Mouse (Mus musculus) heart, postnatal 0 days (tissue): ENCODE measurements at regions not wholly inside any gene's neighbourhood (a gene's known extent, or its start where the extent isn't known, plus 50 kb on each side); places are given as distances from the start of the nearest gene placed in this dataset.

ENCODE experiments used
- ATAC-seq: fragments of 200-750 bp; cut with Nextera tagmentation; 2 replicates; pipeline ENCODE4 v1.8.0; 2017; ENCODE audit warnings: low read depth, moderate number of reproducible peaks, moderate library complexity; ENCODE audit not compliant: insufficient read depth
- DNase-seq: peaks from one replicate; pipeline ENCODE4 v3.0.0-alpha.2; 2016; ENCODE audit warnings: low spot score
- H3K27ac ChIP-seq: fragments of 300-500 bp; sonication (generic); 2 replicates; pipeline ENCODE4 v1.5.1; 2014; ENCODE audit warnings: low read depth, mild to moderate bottlenecking
- H3K27me3 ChIP-seq: fragments of 300-500 bp; sonication (generic); 2 replicates; pipeline ENCODE4 v1.6.1; 2014; ENCODE audit warnings: low read length, mixed read lengths; ENCODE audit not compliant: control insufficient read depth, insufficient read depth
- H3K36me3 ChIP-seq: fragments of 300-500 bp; sonication (generic); replicated peaks from 2 replicates; pipeline ENCODE4 v1.6.1; 2014; ENCODE audit warnings: low read length, mixed read lengths; ENCODE audit not compliant: control insufficient read depth, insufficient read depth
- H3K4me1 ChIP-seq: fragments of 300-500 bp; sonication (generic); 2 replicates; pipeline ENCODE4 v1.6.1; 2014; ENCODE audit warnings: antibody characterized with exemption; ENCODE audit not compliant: control insufficient read depth, insufficient read depth
- H3K4me2 ChIP-seq: fragments of 300-500 bp; sonication (generic); 2 replicates; pipeline ENCODE4 v1.6.1; 2014; ENCODE audit warnings: low read depth, mild to moderate bottlenecking, low read length, moderate library complexity
- H3K4me3 ChIP-seq: fragments of 300-500 bp; sonication (generic); 2 replicates; pipeline ENCODE4 v1.5.1; 2014; ENCODE audit warnings: low read depth, low read length
- H3K9ac ChIP-seq: fragments of 300-500 bp; sonication (generic); replicated peaks from 2 replicates; pipeline ENCODE4 v1.6.1; 2014; ENCODE audit warnings: low read depth, low read length, mixed read lengths
- H3K9me3 ChIP-seq: fragments of 300-500 bp; sonication (generic); replicated peaks from 2 replicates; pipeline ENCODE4 v1.6.1; 2016; ENCODE audit warnings: low read length; ENCODE audit not compliant: control insufficient read depth
- CTCF ChIP-seq: IDR thresholded peaks from 2 replicates; pipeline ENCODE4 v1.5.1; 2016; ENCODE audit warnings: antibody characterized with exemption, control low read depth, low read depth
- EP300 ChIP-seq: IDR thresholded peaks from 2 replicates; pipeline ENCODE4 v1.6.1; 2016; ENCODE audit warnings: antibody characterized with exemption, low read depth
- WGBS: fragments of 180-500 bp; shearing (Covaris S2); extraction: QIAGEN DNeasy Blood & Tissue Kit; methylation state at CpG from one replicate; pipeline ENCODE4 v1.1.7; 2014; 5-methylcytosine and 5-hydroxymethylcytosine counted together

DNA sequence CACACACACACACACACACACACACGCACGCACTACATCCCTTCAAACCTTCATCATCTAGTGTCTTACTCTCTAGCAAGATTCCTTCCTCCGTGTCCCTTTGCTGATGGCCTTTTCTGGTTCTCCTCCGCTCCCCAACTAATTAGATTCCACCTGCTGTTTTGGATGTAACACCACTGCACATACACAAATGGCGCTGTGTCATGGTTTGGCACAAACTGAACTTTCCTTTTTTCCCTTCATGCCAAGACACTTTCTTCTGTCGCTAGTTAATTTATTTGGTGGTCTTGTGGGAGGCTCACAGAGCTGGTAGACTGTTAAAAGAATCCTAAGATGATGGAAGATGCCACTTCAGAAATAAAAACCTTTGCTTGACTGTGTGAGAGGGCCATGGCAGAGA lies 1161.8 kb upstream of the Gulo start:
- Histone ChIP-seq H3K4me2 (no peak overlapping the region), H3K4me3 (no peak overlapping the region), H3K9ac (no peak overlapping the region), H3K4me1 (no peaks in the 10 kb centered on the region), H3K27me3 (no peaks in the 10 kb centered on the region), H3K36me3 (no peaks in the 10 kb centered on the region), H3K27ac (no peak overlapping the region), H3K9me3 (no peaks in the 10 kb centered on the region)
- ATAC-seq (no peak), DNase-seq (no peak)
- WGBS, result 89% methylated on average over 6 of the region's 6 CpGs
- TF ChIP-seq EP300, result no peak
- no peak for TF ChIP-seq CTCF

DNA sequence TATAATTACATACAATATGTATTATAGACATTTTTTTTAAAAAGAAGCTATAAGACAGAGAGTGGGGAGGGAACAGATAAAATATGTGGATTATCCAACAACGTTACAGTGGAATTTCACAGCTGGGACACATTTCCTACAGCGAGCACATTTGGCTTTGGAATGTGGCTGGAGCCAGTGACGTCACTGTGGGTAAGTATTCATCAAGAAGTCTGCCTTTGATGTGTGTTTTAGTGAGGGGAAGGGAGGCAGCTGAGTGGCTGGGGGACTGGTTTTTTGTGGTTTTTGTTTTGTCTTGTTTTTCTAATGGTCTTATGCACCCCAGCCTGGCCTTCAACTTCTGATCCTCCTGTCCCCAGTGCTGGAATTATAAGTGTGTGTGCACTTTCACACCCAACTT lies 1161.2 kb upstream of the Gulo start:
- 8% methylated on average over 3 of the region's 3 CpGs for WGBS
- H3K9me3 ChIP-seq, result no peaks in the 10 kb centered on the region
- H3K4me2 ChIP-seq, result no peak overlapping the region
- H3K27me3 ChIP-seq, result no peaks in the 10 kb centered on the region
- H3K9ac ChIP-seq, result no peak overlapping the region
- no peak for DNase-seq
- TF ChIP-seq CTCF (no peak), EP300 (no peak)
- no peak overlapping the region for H3K27ac ChIP-seq
- H3K4me1 ChIP-seq, result no peaks in the 10 kb centered on the region
- no peaks in the 10 kb centered on the region for H3K36me3 ChIP-seq
- ATAC-seq, result no peak
- H3K4me3 ChIP-seq, result no peak overlapping the region

DNA sequence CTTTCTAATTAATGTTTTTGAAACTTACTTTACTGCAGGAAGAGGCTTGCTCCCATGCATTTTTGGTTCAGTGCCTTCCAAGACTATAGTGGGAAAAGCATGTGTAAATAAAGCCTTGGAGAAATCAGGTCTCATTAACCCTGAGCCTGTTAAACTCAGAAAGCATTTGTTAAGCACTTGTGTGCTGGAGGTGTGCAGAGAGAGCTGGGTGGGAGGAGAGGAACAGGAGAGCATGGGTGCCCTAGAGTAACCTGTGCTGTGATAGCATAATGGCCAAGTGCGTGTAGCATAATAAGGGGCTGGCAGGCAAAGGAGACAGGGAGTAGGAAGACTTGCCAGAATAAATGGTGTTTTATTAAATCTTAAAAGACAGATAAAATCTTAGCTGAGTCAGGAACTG lies 1160.2 kb upstream of the Gulo start:
- H3K4me3 ChIP-seq, result no peak overlapping the region
- H3K36me3 ChIP-seq, result no peaks in the 10 kb centered on the region
- 33% methylated on average over 1 of the region's 1 CpGs for WGBS
- no peak overlapping the region for H3K9ac ChIP-seq
- no peak overlapping the region for H3K27ac ChIP-seq
- no peak for ATAC-seq
- H3K4me1 ChIP-seq, result no peaks in the 10 kb centered on the region
- H3K9me3 ChIP-seq, result no peaks in the 10 kb centered on the region
- DNase-seq, result no peak
- no peaks in the 10 kb centered on the region for H3K27me3 ChIP-seq
- no peak overlapping the region for H3K4me2 ChIP-seq
- no peak for TF ChIP-seq EP300
- no peak for TF ChIP-seq CTCF

DNA sequence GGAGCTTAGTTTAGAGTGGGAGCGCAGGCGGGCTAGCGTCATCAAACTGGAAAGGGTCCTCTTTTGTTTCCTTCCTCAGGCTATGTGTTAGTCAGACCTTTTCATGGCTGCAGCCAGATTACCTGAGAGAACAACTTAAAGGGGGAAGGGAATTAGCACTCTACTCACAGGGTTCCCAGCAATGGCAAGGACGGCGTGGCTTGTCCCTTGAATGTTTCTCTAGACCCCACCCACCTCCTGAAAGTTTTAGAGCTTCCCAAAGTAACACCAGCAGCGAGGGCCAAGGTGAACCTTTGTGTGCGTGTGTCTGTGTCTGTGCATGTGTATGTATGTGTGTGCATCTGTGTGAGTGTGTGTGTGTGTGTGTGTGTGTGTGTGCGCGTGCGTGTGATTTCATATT lies 1151.0 kb upstream of the Gulo start:
- no peak for ATAC-seq
- H3K27me3 ChIP-seq, result no peaks in the 10 kb centered on the region
- DNase-seq, result no peak
- H3K4me3 ChIP-seq, result no peak overlapping the region
- 85% methylated on average over 10 of the region's 10 CpGs for WGBS
- H3K4me2 ChIP-seq, result no peak overlapping the region
- no peak overlapping the region for H3K27ac ChIP-seq
- TF ChIP-seq CTCF (no peak), EP300 (no peak)
- H3K36me3 ChIP-seq, result no peaks in the 10 kb centered on the region
- no peaks in the 10 kb centered on the region for H3K9me3 ChIP-seq
- no peak overlapping the region for H3K9ac ChIP-seq
- no peaks in the 10 kb centered on the region for H3K4me1 ChIP-seq

DNA sequence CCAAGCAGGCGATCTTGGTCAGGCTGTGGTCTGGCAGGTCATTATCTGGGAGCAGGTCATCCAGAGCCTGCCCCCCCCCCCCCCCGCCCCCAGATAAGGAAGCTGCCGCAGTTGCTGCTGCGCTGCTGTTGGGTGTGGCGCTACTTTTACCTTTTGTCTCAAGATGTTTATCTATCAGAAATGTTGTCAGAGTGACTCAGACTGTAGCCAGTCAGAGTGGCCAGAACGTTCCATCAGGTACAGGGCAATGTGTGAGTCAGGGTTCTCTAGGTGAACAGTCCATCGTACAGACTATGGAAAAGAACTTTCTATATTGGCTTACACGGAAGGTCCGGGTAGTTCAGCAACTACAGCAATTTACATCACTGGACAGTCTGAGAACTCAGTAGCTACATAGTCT lies 1149.9 kb upstream of the Gulo start:
- no peaks in the 10 kb centered on the region for H3K27me3 ChIP-seq
- H3K27ac ChIP-seq, result no peak overlapping the region
- TF ChIP-seq EP300, result no peak
- TF ChIP-seq CTCF, result no peak
- H3K9me3 ChIP-seq, result no peaks in the 10 kb centered on the region
- 48% methylated on average over 9 of the region's 9 CpGs for WGBS
- H3K4me2 ChIP-seq, result no peak overlapping the region
- H3K4me3 ChIP-seq, result no peak overlapping the region
- ATAC-seq (no peak), DNase-seq (no peak)
- no peaks in the 10 kb centered on the region for H3K36me3 ChIP-seq
- H3K9ac ChIP-seq, result no peak overlapping the region
- H3K4me1 ChIP-seq, result no peaks in the 10 kb centered on the region

DNA sequence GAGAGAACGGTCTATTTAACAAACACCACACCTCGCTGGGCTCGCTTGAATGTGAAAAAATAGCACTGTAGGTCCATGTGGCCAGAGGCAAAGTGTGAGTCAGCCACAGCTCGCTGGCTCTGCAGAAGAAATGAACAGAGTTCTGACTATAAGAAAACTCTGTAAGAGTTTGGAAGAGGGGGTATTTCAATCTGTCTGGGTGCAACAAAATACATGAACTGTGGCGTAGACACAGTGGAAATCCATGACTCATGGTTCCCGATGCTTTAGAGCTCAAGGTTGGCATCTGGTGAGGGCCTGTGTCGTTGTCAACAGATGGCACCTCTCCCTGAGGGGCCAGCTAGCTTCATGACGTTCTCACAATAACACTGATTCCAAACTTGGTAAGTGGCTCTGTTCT lies 1147.4 kb upstream of the Gulo start:
- Histone ChIP-seq H3K36me3 (no peaks in the 10 kb centered on the region), H3K27me3 (no peaks in the 10 kb centered on the region), H3K9me3 (no peaks in the 10 kb centered on the region), H3K4me1 (no peaks in the 10 kb centered on the region), H3K4me2 (no peak overlapping the region), H3K9ac (no peak overlapping the region), H3K27ac (no peak overlapping the region), H3K4me3 (no peak overlapping the region)
- no peak for DNase-seq
- 66% methylated on average over 8 of the region's 8 CpGs for WGBS
- no peak for ATAC-seq
- no peak for TF ChIP-seq EP300
- no peak for TF ChIP-seq CTCF
